Mouse (Mus musculus) lung, adult 2 months (tissue): ENCODE measurements around the gene Snapin.

Experiments
- CTCF ChIP-seq: fragments of 200-500 bp; IDR thresholded peaks from 2 replicates; pipeline ENCODE4 v1.5.1; 2011; ENCODE audit warnings: mild to moderate bottlenecking, low read length, control low read depth; ENCODE audit not compliant: insufficient read depth
- POLR2A ChIP-seq: fragments of 200-500 bp; IDR thresholded peaks from 2 replicates; pipeline ENCODE4 v1.6.1; 2011; ENCODE audit warnings: low read depth, mild to moderate bottlenecking, control low read depth, low read length, borderline replicate concordance; ENCODE audit errors: extremely low read depth

DNA sequence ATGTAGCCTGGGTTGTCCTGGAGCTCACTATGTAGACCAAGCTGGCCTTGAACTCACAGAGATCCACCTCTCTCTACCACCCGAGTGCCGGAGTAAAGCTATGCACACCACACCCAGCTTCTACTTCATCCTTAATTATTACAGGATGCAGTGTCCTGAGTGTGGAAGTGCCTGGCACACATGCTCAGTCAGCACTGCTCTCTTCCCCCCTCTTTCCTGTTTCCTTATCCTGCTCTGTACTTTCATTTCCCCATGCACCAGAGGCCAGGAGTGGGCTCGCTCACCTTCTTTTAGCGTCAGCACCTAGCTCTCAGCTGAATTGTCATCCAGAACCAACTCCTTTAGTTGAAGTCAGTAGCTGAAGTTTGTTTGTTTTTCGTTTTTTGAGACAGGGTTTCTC, 30.5 kb downstream of the Snapin start:
- TF ChIP-seq POLR2A (no peak), CTCF (no peak)
